Mouse (Mus musculus) forebrain, embryonic 10.5 days (tissue): ENCODE results near the gene Gm12789. TPM values are rescaled to one million over a fixed set of nuclear protein-coding genes. Genes with fewer than 3 reads are reported as not detected.
"Not testable (repeated sequence)": the region's sequence is repeated elsewhere in the genome, so short reads cannot be mapped to it uniquely, and the experiment has no call there.

Experiments used
- DNase-seq: peaks from one replicate; pipeline ENCODE4 v3.0.0-alpha.2; 2017; ENCODE audit warnings: low spot score; ENCODE audit errors: extremely low spot score
- H3K27ac ChIP-seq: fragments of 300-500 bp; sonication (generic); 2 replicates; pipeline ENCODE4 v1.5.1; 2016; ENCODE audit warnings: mild to moderate bottlenecking
- H3K27me3 ChIP-seq: fragments of 300-500 bp; sonication (generic); 2 replicates; pipeline ENCODE4 v1.6.1; 2016; ENCODE audit warnings: mild to moderate bottlenecking; ENCODE audit not compliant: poor library complexity, severe bottlenecking
- H3K36me3 ChIP-seq: fragments of 300-500 bp; sonication (generic); replicated peaks from 2 replicates; pipeline ENCODE4 v1.6.1; 2016; ENCODE audit warnings: mild to moderate bottlenecking, moderate library complexity
- H3K4me1 ChIP-seq: fragments of 300-500 bp; sonication (generic); 2 replicates; pipeline ENCODE4 v1.6.1; 2016
- H3K4me3 ChIP-seq: fragments of 300-500 bp; sonication (generic); 2 replicates; pipeline ENCODE4 v1.5.1; 2016; ENCODE audit warnings: mild to moderate bottlenecking, moderate library complexity
- H3K9me3 ChIP-seq: fragments of 300-500 bp; sonication (generic); 2 replicates; pipeline ENCODE4 v1.6.1; 2016; ENCODE audit warnings: mild to moderate bottlenecking, moderate library complexity
- WGBS: fragments of 180-500 bp; shearing (Covaris S2); methylation state at CpG from one replicate; pipeline ENCODE4 v1.1.7; 2016; 5-methylcytosine and 5-hydroxymethylcytosine counted together
- polyA plus RNA-seq: library from polyadenylated mRNA; unstranded; fragments of >200 nt; fragmentation: Nextera tagmentation; extraction: Ambion mirVana; gene quantifications from 2 replicates; pipeline ENCODE4 v1.2.1, GENCODE M21; 2016

Gm12789 gene
- polyA plus RNA-seq = not detected in 2 replicates

GRCm38 (mm10) chr4:101986326-101986725, at the start of gene Gm12789:
Gm12789 (plus strand) TSS chr4:101986626.
- not testable (repeated sequence) for H3K27ac ChIP-seq, H3K4me3 ChIP-seq, H3K9me3 ChIP-seq, H3K36me3 ChIP-seq, H3K4me1 ChIP-seq, H3K27me3 ChIP-seq, DNase-seq
- WGBS = 88% methylated on average over 2 of the region's 2 CpGs

- H3K27ac ChIP-seq = not testable (repeated sequence)
These were observed 46.3 kb upstream of the Gm12789 start, which contains the start of gene Gm12794 for GRCm38 (mm10) chr4:101940107-101940506. Gm12794 (plus strand) TSS chr4:101940407.

GRCm38 (mm10) chr4:101980949-101981348, 5.5 kb upstream of the Gm12789 start, which contains the start of gene Gm12790:
Gm12790 (minus strand) TSS chr4:101981049.
- not testable (repeated sequence) for DNase-seq, H3K27ac ChIP-seq, H3K27me3 ChIP-seq, H3K4me1 ChIP-seq, H3K36me3 ChIP-seq, H3K9me3 ChIP-seq, H3K4me3 ChIP-seq
- WGBS = 88% methylated on average over 1 of the region's 5 CpGs

More at GRCm38 (mm10) chr4:101940107-101940506, 46.3 kb upstream of the Gm12789 start, which contains the start of gene Gm12794:
- H3K36me3 ChIP-seq, H3K9me3 ChIP-seq, H3K4me3 ChIP-seq, H3K4me1 ChIP-seq, H3K27me3 ChIP-seq, DNase-seq: not testable (repeated sequence)
- WGBS = 88% methylated on average over 2 of the region's 2 CpGs

GRCm38 (mm10) chr4:101985678-101986077, 748 bp upstream of the Gm12789 start:
- H3K4me1 ChIP-seq = no peaks in the 10 kb centered on the region
- WGBS = 94% methylated on average over 5 of the region's 5 CpGs
- H3K9me3 ChIP-seq = no peaks in the 10 kb centered on the region
- no peak overlapping the region for H3K27ac ChIP-seq
- H3K27me3 ChIP-seq = no peaks in the 10 kb centered on the region
- no peak for DNase-seq
- H3K36me3 ChIP-seq = no peaks in the 10 kb centered on the region
- no peak overlapping the region for H3K4me3 ChIP-seq

- H3K27ac ChIP-seq = no peak overlapping the region
- H3K9me3 ChIP-seq = no peaks in the 10 kb centered on the region
- no peaks in the 10 kb centered on the region for H3K4me1 ChIP-seq
- no peaks in the 10 kb centered on the region for H3K27me3 ChIP-seq
- 89% methylated on average over 5 of the region's 5 CpGs for WGBS
- no peak for DNase-seq
- H3K4me3 ChIP-seq = no peak overlapping the region
- no peaks in the 10 kb centered on the region for H3K36me3 ChIP-seq
These were observed 11.0 kb downstream of the Gm12789 start for GRCm38 (mm10) chr4:101997426-101997825.

GRCm38 (mm10) chr4:101998267-101998922, 12.0 kb downstream of the Gm12789 start:
- H3K36me3 ChIP-seq = no peaks in the 10 kb centered on the region
- no peak overlapping the region for H3K27ac ChIP-seq
- WGBS = 44% methylated on average over 15 of the region's 15 CpGs
- no peak overlapping the region for H3K4me3 ChIP-seq
- DNase-seq = peak; percentile 77
- H3K27me3 ChIP-seq = no peaks in the 10 kb centered on the region
- no peaks in the 10 kb centered on the region for H3K4me1 ChIP-seq
- no peaks in the 10 kb centered on the region for H3K9me3 ChIP-seq

- H3K4me1 ChIP-seq = no peaks in the 10 kb centered on the region
- no peak overlapping the region for H3K4me3 ChIP-seq
- DNase-seq = no peak
- no peaks in the 10 kb centered on the region for H3K27me3 ChIP-seq
- WGBS = 88% methylated on average over 6 of the region's 6 CpGs
- H3K9me3 ChIP-seq = no peaks in the 10 kb centered on the region
- H3K36me3 ChIP-seq = no peaks in the 10 kb centered on the region
- no peak overlapping the region for H3K27ac ChIP-seq
These were observed 40.2 kb downstream of the Gm12789 start for GRCm38 (mm10) chr4:102026619-102027018.

Other genes starting within 250 kb of the Gm12789 start
- gene B020004J07Rik, start 142.6 kb upstream of the Gm12789 start, polyA plus RNA-seq = not detected in 2 replicates
- not detected in 2 replicates for gene C130073F10Rik, start 92.8 kb upstream of the Gm12789 start, polyA plus RNA-seq
- gene Gm12800, start 77.5 kb upstream of the Gm12789 start, polyA plus RNA-seq = not detected in 2 replicates
- not detected in 2 replicates for gene Gm12794, start 46.2 kb upstream of the Gm12789 start, polyA plus RNA-seq
- not detected in 2 replicates for gene Gm12790, start 5.6 kb upstream of the Gm12789 start, polyA plus RNA-seq
- 5.5 and 6.3 TPM in 2 replicates for gene Pde4b, start 100.9 kb downstream of the Gm12789 start, polyA plus RNA-seq